Mouse (Mus musculus) thymus, postnatal 25 days (tissue): Measurements from ENCODE around the gene Fam89b.

Experiments used
- DNase-seq: peaks from one replicate; pipeline ENCODE4 v3.0.0; 2022

Gene Fam89b

DNA sequence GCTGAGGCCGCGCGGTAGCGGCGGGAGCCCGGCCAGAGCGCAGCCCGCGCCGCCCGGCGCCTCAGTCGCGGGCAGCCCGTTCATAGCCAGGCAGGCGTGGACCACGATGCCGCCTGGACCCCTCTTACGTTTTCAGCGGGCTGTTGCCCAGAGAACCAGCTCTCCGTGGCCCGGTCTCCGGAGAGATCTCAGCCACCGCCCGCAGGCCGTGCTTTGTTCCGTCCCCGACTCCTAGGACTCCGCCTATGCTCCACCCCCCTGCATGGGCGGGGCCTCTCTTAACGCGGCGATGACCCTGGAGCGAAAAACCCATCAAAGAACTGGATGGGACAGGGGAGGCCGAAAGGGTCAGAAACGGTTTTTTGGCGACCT lies at the start of gene Fam89b:
Fam89b (minus strand) TSS at position 210 of the 372 bp plus-strand sequence.
- peak; percentile 87 for DNase-seq

GRCm38 (mm10) chr19:5778312-5778711 lies 48.9 kb upstream of the Fam89b start:
- DNase-seq: no peak

DNA sequence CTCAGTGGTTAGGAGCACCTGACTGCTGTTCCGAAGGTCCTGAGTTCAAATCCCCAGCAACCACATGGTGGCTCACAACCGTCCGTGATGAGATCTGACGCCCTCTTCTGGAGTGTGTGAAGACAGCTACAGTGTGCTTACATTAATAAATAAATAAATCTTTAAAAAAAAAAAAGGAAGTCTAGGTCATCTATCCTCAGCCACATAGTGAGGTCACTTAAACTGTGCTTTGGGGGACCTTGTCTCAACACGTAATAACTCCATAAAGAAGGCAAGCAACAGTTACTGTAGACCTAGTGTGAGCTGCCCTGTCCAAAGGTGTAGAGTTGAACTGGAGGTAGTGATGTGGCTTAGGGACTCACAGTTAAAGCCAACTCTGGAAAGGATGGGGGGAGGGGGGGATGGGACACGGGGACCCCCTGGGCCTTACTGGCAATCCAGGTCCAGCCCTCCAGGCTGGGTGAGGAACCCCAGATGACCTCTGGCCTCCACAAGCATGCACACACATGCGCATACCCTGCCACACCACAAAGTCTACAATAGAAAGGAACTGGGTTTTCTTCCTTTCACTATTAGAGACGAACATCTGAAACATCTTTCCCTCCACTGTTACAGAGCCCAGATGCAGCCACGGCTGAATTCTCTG lies 48.1 kb upstream of the Fam89b start:
- DNase-seq: no peak

DNA sequence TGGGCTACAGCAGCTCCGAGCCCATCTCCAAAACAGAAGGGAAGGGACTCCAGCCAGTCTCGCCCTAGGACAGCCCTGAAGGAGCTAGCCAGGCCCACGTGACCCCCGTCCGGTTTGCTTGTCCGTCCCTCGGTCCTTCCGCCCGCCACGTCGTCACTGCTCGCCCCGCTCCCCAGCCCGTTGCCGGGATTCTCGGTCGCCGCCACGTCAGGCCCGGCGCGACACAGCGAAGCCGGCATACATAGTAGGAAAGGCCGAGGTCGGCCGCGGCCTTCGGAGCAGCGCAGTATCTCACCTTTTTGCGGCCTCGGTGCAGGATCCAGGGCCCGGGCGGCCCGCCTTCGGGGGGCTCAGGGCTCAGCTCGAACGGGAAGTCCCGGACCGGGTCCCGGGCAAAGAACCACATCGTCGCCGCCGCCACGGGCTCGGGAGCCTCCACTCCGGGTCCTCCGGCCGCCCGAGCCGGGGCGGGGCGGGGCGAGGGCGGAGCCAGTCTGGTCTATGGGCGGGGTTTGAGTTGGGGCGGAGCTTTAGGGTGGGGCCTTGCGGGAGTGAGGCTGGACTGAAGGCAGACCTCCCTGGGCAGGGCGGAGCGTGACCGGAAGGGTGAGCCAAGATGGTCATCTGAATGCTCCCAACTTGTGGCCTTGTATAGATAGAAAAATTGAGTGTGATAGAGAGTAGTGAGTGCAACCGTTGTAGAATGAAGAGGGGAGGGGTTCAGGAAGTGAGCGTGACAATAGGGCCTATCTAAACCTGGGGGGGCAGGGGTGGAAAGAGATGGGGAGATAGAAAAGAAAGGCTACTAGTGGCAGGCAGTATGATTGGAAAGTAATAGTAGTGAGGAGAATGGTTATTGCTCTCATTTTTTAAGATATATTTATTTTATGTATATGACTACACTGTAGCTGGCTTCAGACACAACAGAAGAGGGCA lies 41.7 kb upstream of the Fam89b start, which contains the start of gene Scyl1:
Scyl1 (minus strand) TSS at position 495 of the 936 bp plus-strand sequence.
- DNase-seq: peak; percentile 95

GRCm38 (mm10) chr19:5770311-5770710 lies 40.9 kb upstream of the Fam89b start:
- peak; percentile 5 for DNase-seq

GRCm38 (mm10) chr19:5767271-5767670 lies 37.8 kb upstream of the Fam89b start:
- no peak for DNase-seq

- DNase-seq: no peak
Measured at GRCm38 (mm10) chr19:5763163-5763562, 33.7 kb upstream of the Fam89b start.

- DNase-seq: no peak
Measured at GRCm38 (mm10) chr19:5758878-5759403, 29.5 kb upstream of the Fam89b start.

DNA sequence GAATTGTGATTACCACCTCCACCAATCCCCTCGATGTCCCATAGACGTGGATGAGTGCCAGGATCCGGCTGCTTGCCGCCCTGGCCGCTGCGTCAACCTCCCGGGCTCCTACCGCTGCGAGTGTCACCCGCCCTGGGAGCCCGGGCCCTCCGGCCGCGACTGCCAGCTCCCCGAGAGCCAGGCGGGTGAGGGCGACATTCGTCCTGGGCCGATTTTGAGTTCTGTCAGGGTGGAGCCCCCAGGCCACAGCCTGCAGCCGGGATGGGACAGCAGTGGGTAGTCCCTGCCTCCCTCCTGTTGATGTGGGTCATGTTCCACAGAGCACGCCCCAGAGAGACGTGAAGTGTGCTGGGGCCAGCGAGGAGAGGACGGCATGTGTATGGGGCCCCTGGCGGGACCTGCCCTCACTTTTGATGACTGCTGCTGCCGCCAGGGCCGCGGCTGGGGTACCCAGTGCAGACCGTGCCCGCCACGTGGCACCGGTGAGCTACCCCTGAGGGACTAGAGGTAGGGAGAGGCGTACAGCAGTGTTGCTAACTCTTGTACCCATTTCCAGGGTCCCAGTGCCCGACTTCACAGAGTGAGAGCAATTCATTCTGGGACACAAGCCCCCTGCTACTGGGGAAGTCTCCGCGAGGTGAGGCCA lies 27.7 kb upstream of the Fam89b start:
- DNase-seq: no peak

- no peak for DNase-seq
Measured at GRCm38 (mm10) chr19:5756321-5756985, 27.0 kb upstream of the Fam89b start.

DNA sequence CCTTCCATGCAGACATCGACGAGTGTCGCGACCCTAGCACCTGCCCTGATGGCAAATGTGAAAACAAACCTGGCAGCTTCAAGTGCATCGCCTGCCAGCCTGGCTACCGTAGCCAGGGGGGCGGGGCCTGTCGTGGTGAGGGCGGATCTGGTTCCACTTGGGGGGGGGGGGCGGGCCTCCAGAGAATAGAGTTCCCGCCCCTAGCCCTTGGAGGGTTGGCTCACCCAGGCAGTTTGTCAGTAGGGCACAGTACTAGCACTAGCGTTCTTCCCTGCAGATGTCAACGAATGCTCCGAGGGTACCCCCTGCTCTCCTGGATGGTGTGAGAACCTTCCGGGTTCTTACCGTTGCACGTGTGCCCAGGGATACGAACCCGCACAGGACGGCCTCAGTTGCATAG lies 22.3 kb upstream of the Fam89b start:
- peak; percentile 37 for DNase-seq

GRCm38 (mm10) chr19:5750951-5751350 lies 21.5 kb upstream of the Fam89b start:
- DNase-seq: no peak

- no peak for DNase-seq
Measured at GRCm38 (mm10) chr19:5749476-5749875, 20.0 kb upstream of the Fam89b start.

GRCm38 (mm10) chr19:5746907-5747363 lies 17.5 kb upstream of the Fam89b start:
- no peak for DNase-seq

GRCm38 (mm10) chr19:5745756-5746710 lies 16.6 kb upstream of the Fam89b start:
- DNase-seq: no peak

- DNase-seq: no peak
Measured at GRCm38 (mm10) chr19:5743576-5743975, 14.1 kb upstream of the Fam89b start.

DNA sequence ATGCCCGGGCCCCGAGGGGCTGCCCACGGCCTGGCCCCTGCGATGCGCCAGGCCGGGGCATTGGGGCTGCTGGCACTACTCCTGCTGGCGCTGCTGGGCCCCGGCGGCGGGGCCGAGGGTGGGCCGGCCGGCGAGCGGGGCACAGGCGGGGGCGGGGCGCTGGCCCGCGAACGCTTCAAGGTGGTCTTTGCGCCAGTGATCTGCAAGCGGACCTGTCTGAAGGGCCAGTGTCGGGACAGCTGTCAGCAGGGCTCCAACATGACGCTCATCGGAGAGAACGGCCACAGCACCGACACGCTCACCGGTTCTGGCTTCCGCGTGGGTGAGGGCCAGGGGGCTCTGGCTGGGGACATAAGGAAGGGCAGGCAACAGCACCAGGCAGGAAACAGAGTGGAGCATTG lies 12.8 kb upstream of the Fam89b start:
- DNase-seq: no peak

DNA sequence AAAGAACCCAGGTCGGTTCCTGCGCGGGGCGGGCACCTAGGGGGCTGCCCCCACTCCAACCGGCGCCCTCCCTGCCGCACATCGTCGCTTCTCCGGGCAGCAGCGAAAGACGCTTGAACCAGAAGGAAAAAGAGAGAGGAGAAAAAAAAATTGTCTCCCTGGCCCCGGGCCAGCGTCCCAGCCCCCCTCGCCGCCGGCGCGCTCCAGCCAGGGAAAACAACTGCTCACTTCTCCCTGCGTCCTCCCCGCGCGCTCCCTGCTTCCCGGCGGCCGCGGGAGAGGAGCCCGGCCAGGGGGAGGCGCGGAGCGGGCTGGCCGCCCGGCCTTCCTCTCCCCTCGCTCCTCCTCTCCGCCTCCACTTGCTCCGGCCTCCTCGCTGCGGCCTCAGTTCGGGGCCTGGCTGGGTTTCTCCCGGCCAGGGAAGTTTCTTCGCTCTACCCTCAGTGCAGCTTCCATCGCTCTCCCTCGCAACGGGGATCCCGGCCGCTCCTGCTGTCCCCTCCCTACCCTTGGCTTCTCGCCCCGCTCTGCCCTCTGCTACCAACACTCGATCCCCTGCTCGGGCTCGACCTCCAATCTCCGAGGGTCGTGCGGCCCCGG lies 12.3 kb upstream of the Fam89b start:
- DNase-seq: no peak

DNA sequence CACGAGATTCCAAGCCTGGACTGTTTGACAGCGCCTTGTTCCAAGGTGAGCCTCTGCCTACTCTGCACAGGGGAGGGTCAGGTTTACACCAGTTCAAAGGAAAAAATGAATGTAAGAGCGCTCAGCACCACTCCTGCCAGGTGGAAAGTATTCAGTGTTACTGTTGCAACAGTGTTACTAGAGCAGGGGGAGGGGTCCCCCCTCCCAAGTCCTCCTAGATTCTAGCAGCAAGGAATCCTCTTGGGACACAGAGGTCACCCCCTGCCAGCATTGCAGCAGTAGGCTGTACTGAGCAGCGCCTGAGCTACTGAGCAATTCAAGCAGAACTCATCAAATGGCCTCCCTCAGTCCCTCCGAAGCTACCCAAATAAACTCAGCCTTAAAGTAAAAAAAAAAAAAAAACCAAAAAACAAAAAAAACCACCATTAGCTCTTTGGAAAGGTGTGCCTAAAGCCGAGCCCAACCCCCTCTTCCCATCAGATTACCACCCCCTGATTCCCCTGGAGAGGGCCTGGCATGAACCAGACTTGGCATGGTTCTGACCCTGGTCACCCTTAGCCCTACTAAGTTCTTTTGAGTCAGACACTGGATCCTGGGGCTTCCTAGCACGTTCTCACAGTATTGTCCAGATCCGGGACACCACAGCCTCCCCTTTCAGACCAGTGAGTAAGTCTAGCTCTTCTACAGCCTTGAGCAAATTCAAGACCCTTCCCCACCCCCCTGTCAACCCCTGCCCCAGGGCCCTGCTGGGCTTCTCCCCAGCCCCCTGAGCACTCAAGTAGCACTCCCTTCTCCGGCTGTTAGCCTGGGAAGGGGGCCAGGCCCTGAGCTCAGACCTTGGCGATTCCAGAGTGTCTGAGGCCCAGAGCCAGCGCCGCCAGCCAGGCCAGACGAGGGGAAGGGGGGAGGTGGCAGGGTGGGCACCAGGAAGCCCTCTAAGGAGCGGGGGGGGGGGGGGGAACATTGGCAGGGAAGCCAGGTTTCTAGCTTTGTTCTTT lies 11.2 kb upstream of the Fam89b start, which contains the start of gene Ltbp3:
Ltbp3 (plus strand) TSS at position 585 of the 998 bp plus-strand sequence.
- DNase-seq: no peak

GRCm38 (mm10) chr19:5739446-5739845 lies 10.0 kb upstream of the Fam89b start:
- DNase-seq: no peak
